Mouse (Mus musculus): Measurements from ENCODE around the gene Ptprc.

The Ptprc gene

DNA sequence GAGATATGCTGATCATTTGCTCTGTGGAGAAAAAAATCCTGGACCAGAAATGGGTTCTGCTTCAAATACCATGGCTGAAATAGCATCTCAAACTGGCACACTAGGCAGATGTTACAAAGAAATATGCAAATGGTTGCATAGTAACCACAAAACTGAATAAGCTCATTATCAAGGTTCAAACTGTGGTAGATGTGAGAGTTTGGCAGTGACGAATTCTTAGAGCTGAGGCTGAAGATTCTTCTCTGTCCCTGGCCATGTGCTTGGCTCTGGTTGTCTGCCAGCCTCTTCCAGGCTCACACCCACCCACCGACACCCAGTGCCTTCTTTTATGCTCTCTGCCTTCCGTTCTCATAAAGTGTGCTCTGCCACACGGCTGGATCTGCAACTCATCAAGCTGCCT, 26.7 kb downstream of the Ptprc start:
- DNase-seq (ENCODE audit: low spot score), result no peak

GRCm38 (mm10) chr1:138145571-138145970, 29.9 kb downstream of the Ptprc start:
- no peak for DNase-seq (ENCODE audit: low spot score)

DNA sequence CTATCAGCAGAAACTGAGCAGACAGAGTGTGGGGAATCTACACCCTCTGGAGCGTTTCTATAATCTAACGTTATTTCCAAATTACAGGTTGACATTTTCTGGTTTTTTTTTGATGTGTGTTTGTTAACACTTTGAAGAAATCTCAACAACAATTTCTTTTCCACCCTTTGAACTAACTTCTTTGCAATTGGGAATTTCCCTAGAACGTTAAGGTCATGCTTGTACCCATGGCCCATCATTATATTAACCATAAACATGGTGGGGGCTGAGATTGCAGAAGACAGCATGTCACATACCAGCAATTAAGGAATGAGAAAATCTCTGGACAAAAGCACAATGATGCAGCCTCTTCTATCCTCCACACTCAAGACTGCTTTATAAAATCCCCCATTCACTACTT, 30.4 kb downstream of the Ptprc start:
- DNase-seq (ENCODE audit: low spot score), result no peak

- DNase-seq (ENCODE audit: low spot score), result no peak
These were observed 31.1 kb downstream of the Ptprc start for GRCm38 (mm10) chr1:138144365-138144764.

- no peak for DNase-seq (ENCODE audit: low spot score)
These were observed 34.7 kb downstream of the Ptprc start for GRCm38 (mm10) chr1:138140769-138141168.

GRCm38 (mm10) chr1:138137696-138138095, 37.8 kb downstream of the Ptprc start:
- DNase-seq (ENCODE audit: low spot score), result no peak

- no peak for DNase-seq (ENCODE audit: low spot score)
These were observed 38.4 kb downstream of the Ptprc start for GRCm38 (mm10) chr1:138137024-138137577.

DNA sequence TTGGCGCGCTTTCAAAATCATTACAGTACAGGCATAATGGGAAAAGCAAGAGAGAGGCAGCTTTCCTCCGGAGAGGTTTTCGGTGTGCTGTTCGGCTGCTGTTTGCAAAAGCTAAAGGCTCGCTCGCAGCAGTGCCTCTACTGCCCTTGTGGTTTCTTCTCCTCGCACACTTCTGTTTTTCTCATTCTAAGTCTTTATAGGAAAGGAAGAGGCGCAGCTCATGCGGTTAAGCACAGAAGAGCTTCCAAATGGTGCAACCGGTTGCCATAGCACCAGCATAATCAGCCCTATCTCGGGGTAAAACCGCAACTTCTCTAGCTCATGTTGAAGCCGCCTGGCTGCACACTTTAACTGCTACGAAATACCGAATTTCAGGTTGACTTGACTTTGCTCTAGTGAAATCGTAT, 39.1 kb downstream of the Ptprc start:
- DNase-seq (ENCODE audit: low spot score), result no peak

- no peak for DNase-seq (ENCODE audit: low spot score)
These were observed 39.7 kb downstream of the Ptprc start for GRCm38 (mm10) chr1:138135637-138136372.

DNA sequence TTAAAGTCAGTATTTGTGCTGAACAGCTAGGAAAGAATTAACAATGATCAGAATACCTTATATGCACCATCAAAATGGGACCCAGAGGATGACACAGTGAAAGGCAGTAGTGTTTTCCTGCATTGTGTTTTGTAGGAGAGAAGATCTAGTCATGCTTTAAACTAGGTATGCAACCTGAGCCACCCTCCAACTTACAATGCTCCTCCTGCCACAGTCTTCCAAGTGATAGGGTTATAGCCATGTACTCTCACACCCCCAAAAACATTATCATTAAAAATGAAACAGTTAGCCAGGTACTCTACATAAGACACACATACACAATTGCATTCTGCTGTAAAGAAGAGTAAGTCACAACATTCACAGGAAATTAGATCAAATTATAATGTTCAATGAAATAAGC, 40.4 kb downstream of the Ptprc start:
- DNase-seq (ENCODE audit: low spot score), result no peak

DNA sequence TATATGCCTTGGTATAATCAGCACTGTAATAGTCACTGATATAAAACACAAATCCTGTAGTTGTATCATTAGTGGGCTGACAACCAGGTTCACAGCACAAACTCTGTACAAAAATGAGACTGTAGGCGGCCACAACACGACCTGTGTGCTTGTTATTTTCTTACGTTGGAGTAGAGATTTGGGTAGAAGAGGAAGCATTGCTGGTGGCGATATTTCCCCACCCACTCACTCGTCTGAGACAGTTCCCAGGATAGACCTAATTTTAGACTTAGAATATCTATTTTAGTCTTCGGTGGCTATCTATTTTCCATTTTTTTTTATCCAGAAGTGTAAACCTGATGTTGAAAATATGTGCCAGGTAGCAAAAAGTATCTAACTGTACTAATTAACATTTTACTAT, 41.2 kb downstream of the Ptprc start:
- DNase-seq (ENCODE audit: low spot score), result no peak

DNA sequence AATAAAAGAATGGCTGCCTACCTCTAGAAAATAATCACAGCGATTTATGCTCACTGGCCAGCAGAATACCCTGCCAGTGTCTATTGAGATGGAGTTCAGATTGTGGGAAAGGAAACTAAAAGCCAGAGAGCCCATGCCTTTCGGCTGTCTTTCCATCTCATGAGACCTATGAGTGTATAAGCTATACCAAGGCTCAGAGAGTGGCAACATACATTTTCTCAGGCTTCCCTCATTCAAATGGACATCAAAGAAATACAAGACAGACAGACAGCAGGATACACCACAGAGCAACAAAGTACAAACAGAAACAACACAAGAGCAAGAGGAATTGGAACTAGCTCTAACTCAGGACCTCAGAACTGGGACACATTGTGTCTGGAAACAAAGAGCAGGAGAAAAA, 43.8 kb downstream of the Ptprc start:
- no peak for DNase-seq (ENCODE audit: low spot score)

DNA sequence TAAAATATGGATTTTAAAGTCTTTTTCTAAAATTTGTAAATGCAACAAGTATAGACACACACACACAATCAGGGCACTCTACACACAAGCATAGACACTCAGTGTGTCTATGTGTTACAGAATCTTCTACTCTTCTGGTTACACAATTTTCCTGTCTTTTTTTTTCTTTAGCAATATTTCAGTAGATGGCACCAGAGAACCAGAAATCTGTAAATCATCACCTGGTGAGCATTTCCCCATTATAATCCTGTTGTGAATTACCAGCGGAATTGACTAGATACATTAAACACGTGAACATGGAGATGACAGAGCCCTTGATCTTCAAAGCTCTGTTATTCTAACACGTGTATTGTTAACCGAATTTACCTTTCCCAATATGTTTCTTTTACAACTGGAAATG, 45.4 kb downstream of the Ptprc start:
- no peak for DNase-seq (ENCODE audit: low spot score)

DNA sequence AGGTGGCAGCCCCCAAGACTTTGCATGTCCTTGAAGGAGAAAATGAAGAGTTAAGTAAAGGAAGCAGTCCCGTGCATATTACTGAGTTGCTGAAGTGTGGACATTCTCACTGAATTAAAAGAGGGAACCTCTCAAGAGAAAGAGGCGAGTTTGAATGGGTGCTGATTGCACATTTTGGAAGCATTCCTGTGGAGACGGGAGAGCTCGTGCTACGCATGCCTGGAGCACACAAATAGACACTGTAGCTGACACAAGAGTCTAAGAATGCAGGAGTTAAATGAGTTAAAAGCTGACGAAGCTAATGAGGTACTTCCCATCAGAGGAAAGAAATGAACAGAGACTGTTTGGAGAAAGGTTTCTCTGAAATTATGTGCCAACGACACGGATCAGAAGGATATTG, 48.7 kb downstream of the Ptprc start:
- DNase-seq (ENCODE audit: low spot score), result no peak

DNA sequence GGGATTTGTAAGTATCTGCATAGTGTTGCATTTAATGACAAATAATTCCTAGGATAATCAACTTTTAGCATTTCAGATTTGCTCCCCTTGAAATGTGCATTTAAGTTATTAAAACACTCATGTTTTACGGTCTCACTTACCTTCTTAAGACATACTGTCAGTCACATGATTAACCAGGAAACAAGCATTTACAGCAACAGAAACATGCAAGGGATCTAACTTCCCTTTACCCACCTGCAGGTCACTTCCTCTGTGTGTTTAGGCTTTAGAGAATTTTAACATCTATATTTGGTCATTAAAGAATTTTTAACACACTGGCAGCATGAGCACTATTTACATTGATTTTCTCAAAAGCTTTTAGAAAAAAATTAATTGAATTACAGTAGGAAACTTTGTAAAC, 50.2 kb downstream of the Ptprc start:
- no peak for DNase-seq (ENCODE audit: low spot score)

DNA sequence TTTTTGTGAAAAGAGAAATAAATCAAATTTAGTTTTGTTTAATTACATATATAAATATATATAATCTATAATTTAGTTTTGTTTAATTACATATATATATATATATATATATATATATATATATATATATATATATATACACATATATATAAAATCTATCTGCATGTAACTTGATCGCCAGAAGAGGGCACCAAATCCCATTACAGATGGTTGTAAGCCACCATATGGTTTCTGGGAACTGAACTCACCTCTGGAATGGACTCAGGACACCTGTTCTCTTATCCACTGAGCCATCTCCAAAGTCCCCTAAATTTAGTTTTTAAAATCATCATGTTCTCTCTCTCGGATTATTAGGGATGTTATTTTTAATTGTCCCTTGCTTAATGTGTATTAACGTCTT, 51.6 kb downstream of the Ptprc start:
- DNase-seq (ENCODE audit: low spot score), result no peak

GRCm38 (mm10) chr1:138119895-138120294, 55.6 kb downstream of the Ptprc start:
- DNase-seq (ENCODE audit: low spot score), result no peak

DNA sequence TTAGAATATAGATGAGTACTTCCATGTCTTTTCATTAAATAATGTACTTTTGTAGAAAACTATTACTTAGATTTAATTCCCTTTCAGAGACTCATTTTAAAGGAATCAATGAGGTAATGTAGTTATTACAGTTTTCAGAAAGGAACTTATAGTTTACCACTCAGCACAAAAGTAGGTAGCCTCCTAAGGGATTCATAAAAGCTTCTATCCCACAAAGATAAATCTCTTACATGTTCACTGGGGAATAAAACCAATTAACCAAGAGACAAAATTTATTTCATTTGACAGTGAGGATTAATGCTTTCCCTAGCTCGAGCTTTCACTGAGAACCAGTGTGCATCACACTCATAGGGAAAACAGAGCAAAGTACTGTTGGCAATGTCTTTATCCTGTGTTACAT, 82.3 kb downstream of the Ptprc start:
- DNase-seq (ENCODE audit: low spot score), result no peak

GRCm38 (mm10) chr1:138085810-138086209, 89.7 kb downstream of the Ptprc start:
- no peak for DNase-seq (ENCODE audit: low spot score)

DNA sequence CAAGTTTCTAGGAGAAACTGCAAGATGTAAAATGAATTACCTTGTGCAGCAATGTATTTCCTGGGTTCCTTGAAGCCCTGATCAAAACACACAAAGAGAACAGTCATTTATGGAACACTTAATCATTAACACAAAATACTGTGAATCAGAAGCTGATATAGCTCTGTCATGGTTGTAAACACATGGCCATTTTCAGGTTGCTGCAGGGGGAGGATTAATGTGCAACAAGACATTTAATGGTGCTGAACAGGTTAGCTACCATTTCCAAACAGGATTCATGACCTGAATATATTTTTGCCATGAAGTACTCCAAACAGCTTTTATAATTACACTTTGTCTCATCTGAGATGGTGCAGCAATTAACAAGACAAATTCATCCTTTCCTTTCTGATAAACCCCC, 91.8 kb downstream of the Ptprc start:
- DNase-seq (ENCODE audit: low spot score), result no peak

- DNase-seq (ENCODE audit: low spot score), result no peak
These were observed 95.2 kb downstream of the Ptprc start for GRCm38 (mm10) chr1:138080308-138080707.

DNA sequence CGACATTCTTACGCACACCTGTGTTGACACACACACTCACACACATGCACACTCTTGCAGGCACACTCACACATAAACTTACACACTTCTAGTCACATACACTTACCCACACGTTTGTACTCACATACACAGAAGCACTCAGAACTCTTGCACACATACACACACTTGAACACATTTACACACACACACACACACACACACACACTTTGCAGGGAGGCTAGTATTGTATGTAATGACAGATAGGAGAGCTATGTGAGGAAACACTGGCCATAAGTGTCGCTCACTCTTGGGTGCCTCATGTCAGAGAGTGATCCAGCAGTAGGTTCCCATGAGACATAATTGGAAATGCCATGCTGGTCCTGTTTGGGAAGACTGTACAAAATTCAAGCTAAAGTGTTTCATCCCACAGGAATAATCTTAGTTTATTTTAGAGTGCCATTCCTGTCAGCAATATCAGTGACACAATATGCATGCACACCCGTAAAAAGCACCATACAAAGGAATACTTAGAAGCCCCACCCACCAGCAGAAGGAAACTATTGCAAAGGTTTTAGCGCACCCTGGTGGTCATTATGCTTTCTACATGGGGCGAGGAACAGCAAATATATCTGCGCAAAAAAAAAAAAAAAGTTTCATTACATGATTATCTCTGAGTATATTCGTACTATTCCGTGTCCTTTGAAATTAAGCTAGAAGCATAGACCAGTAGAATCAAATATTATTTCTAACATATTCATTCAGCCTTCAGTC, 131.1 kb downstream of the Ptprc start:
- DNase-seq (ENCODE audit: low spot score), result peak; percentile 47

DNA sequence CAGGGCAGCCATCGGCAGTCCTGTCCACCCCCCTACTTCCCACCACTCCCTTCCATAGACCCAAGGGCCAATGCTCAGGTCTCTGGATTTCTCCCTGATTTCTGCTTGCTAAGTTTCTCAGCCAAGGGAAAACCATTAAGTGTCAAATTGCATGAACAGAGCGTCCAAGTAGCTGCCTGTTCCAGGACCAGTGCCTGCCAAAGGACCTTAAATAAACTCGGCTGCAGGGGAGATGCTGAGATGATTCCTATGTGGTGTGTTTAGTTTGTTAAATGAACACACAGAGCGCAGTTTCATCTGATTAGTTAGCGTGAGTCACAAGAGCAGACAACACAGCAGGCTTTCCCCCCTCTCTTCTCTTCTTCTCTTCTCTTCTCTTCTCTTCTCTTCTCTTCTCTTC, 135.0 kb downstream of the Ptprc start:
- no peak for DNase-seq (ENCODE audit: low spot score)

All from ovary, postnatal 10 days (tissue).